Mouse (Mus musculus) lung, embryonic 14.5 days (tissue): ENCODE data around the gene Myoz2. TPM values are rescaled to one million over a fixed set of nuclear protein-coding genes. Genes with fewer than 3 reads are reported as not detected.

ENCODE experiments used
- ATAC-seq: fragments of 200-750 bp; cut with Nextera tagmentation; 2 replicates; pipeline ENCODE4 v1.8.0; 2017; ENCODE audit warnings: mild to moderate bottlenecking, moderate TSS enrichment, moderate library complexity; ENCODE audit not compliant: insufficient read depth
- DNase-seq: peaks from one replicate; pipeline ENCODE4 v3.0.0-alpha.2; 2015
- H3K27ac ChIP-seq: fragments of 300-500 bp; sonication (generic); 2 replicates; pipeline ENCODE4 v1.5.1; 2014; ENCODE audit warnings: low read depth, mild to moderate bottlenecking, moderate library complexity
- H3K27me3 ChIP-seq: fragments of 300-500 bp; sonication (generic); 2 replicates; pipeline ENCODE4 v1.6.1; 2014; ENCODE audit warnings: low read length, control low read depth; ENCODE audit not compliant: insufficient read depth
- H3K36me3 ChIP-seq: fragments of 300-500 bp; sonication (generic); 2 replicates; pipeline ENCODE4 v1.6.1; 2014; ENCODE audit warnings: control low read depth; ENCODE audit not compliant: insufficient read depth
- H3K4me1 ChIP-seq: fragments of 300-500 bp; sonication (generic); 2 replicates; pipeline ENCODE4 v1.6.1; 2014; ENCODE audit warnings: antibody characterized with exemption, control low read depth; ENCODE audit not compliant: insufficient read depth
- H3K4me2 ChIP-seq: fragments of 300-500 bp; sonication (generic); 2 replicates; pipeline ENCODE4 v1.6.1; 2014; ENCODE audit warnings: mild to moderate bottlenecking
- H3K4me3 ChIP-seq: fragments of 300-500 bp; sonication (generic); 2 replicates; pipeline ENCODE4 v1.5.1; 2014; ENCODE audit warnings: low read depth, low read length
- H3K9ac ChIP-seq: fragments of 300-500 bp; sonication (generic); 2 replicates; pipeline ENCODE4 v1.6.1; 2014
- H3K9me3 ChIP-seq: fragments of 300-500 bp; sonication (generic); 2 replicates; pipeline ENCODE4 v1.6.1; 2016; ENCODE audit warnings: low read depth, low read length, control low read depth
- CTCF ChIP-seq: IDR thresholded peaks from 2 replicates; pipeline ENCODE4 v1.5.1; 2016; ENCODE audit warnings: antibody characterized with exemption, low read depth
- WGBS: fragments of 180-500 bp; shearing (Covaris S2); extraction: QIAGEN DNeasy Blood & Tissue Kit; methylation state at CpG from one replicate; pipeline ENCODE4 v1.1.7; 2014; 5-methylcytosine and 5-hydroxymethylcytosine counted together
- microRNA-seq: library from miRNA; unstranded; fragments of <30 nt; microRNA quantifications from one replicate; pipeline ENCODE4, GENCODE M21; 2016; ENCODE audit warnings: borderline number of aligned reads
- polyA plus RNA-seq: library from polyadenylated mRNA; unstranded; fragments of >200 nt; fragmentation: Nextera tagmentation; extraction: Ambion mirVana; gene quantifications from 2 replicates; pipeline ENCODE4 v1.2.1, GENCODE M21; 2014

Myoz2 gene
- polyA plus RNA-seq, 1 experiment from 2014 or later = 0.17 TPM

GRCm38 (mm10) chr3:122972126-122972822 is 62.5 kb downstream of the Myoz2 start:
- Histone ChIP-seq H3K9me3 (no peaks in the 10 kb centered on the region), H3K36me3 (peaks cover 7% of the 10 kb centered on the region; the same call in 1 of the 2 replicates), H3K9ac (no peak overlapping the region), H3K27me3 (no peaks in the 10 kb centered on the region), H3K27ac (no peak overlapping the region), H3K4me2 (no peak overlapping the region), H3K4me1 (no peaks in the 10 kb centered on the region), H3K4me3 (no peak overlapping the region)
- DNase-seq (no peak), ATAC-seq (no peak)
- no peak for TF ChIP-seq CTCF
- 62% methylated on average over 3 of the region's 3 CpGs for WGBS

GRCm38 (mm10) chr3:122968391-122968790 is 66.4 kb downstream of the Myoz2 start:
- Histone ChIP-seq H3K27ac (no peak overlapping the region), H3K4me2 (no peak overlapping the region), H3K9me3 (no peaks in the 10 kb centered on the region), H3K27me3 (no peaks in the 10 kb centered on the region), H3K36me3 (peaks cover 9% of the 10 kb centered on the region; the same call in 1 of the 2 replicates), H3K9ac (no peak overlapping the region), H3K4me1 (no peaks in the 10 kb centered on the region), H3K4me3 (no peak overlapping the region)
- DNase-seq (no peak), ATAC-seq (no peak)
- no peak for TF ChIP-seq CTCF
- 89% methylated on average over 9 of the region's 9 CpGs for WGBS

- Histone ChIP-seq H3K9me3 (no peaks in the 10 kb centered on the region), H3K27me3 (no peaks in the 10 kb centered on the region), H3K9ac (no peak overlapping the region), H3K27ac (no peak overlapping the region), H3K4me3 (no peak overlapping the region), H3K4me1 (no peaks in the 10 kb centered on the region), H3K36me3 (peaks cover 22% of the 10 kb centered on the region; the same call in 1 of the 2 replicates), H3K4me2 (no peak overlapping the region)
- ATAC-seq = no peak
- DNase-seq = no peak
- 77% methylated on average over 5 of the region's 5 CpGs for WGBS
- no peak for TF ChIP-seq CTCF
These were observed 70.5 kb downstream of the Myoz2 start for GRCm38 (mm10) chr3:122964301-122964700.

Small RNAs within 50 kb of the gene (microRNA-seq; reads per million reads assigned to microRNA genes)
- not detected for gene Gm22066

Other genes with a start within 250 kb of the Myoz2 start
- not detected in 2 replicates for gene Fabp2, start 139.9 kb downstream of the Myoz2 start, polyA plus RNA-seq
- not detected in 2 replicates for gene Gm10959, start 115.7 kb downstream of the Myoz2 start, polyA plus RNA-seq
- 81.0 and 88.5 TPM in 2 replicates for gene 1810037I17Rik, start 110.8 kb downstream of the Myoz2 start, polyA plus RNA-seq
- gene Usp53, start 50.5 kb downstream of the Myoz2 start, polyA plus RNA-seq = 7.2 and 8.2 TPM in 2 replicates
- gene Synpo2, start 201.1 kb upstream of the Myoz2 start, polyA plus RNA-seq = 13.2 TPM in 2 replicates
- gene Sec24d, start 232.4 kb upstream of the Myoz2 start, polyA plus RNA-seq = 66.1 and 78.9 TPM in 2 replicates